Mouse (Mus musculus): ENCODE data around the gene BC025920.

The BC025920 gene

GRCm38 (mm10) chr10:81605974-81606751, at the start of gene BC025920:
Gene BC025920, plus strand, starts transcription at chr10:81606270.
- peak; percentile 92 for DNase-seq

GRCm38 (mm10) chr10:81556282-81556681, 49.8 kb upstream of the BC025920 start:
- no peak for DNase-seq

GRCm38 (mm10) chr10:81557491-81557890, 48.6 kb upstream of the BC025920 start:
- DNase-seq, result no peak

GRCm38 (mm10) chr10:81559163-81559626, 46.9 kb upstream of the BC025920 start, which contains the start of gene Aes:
Gene Aes, plus strand, starts transcription at chr10:81559488.
- DNase-seq, result peak; percentile 88

- DNase-seq, result peak; percentile 75
These were observed 46.2 kb upstream of the BC025920 start for GRCm38 (mm10) chr10:81559627-81560539.

GRCm38 (mm10) chr10:81560719-81561459, 45.2 kb upstream of the BC025920 start:
- DNase-seq, result peak; percentile 63

- DNase-seq, result no peak
These were observed 43.7 kb upstream of the BC025920 start for GRCm38 (mm10) chr10:81562411-81562810.

GRCm38 (mm10) chr10:81563481-81563880, 42.6 kb upstream of the BC025920 start:
- DNase-seq, result no peak

GRCm38 (mm10) chr10:81564216-81564615, 41.9 kb upstream of the BC025920 start:
- DNase-seq, result peak; percentile 72

- peak; percentile 72 for DNase-seq
These were observed 41.3 kb upstream of the BC025920 start for GRCm38 (mm10) chr10:81564734-81565133.

GRCm38 (mm10) chr10:81565257-81566228, 40.5 kb upstream of the BC025920 start:
- no peak for DNase-seq

GRCm38 (mm10) chr10:81568381-81569191, 37.5 kb upstream of the BC025920 start:
- DNase-seq, result peak; percentile 66

GRCm38 (mm10) chr10:81569507-81570237, 36.4 kb upstream of the BC025920 start:
- DNase-seq, result no peak

GRCm38 (mm10) chr10:81570238-81570800, 35.8 kb upstream of the BC025920 start:
- no peak for DNase-seq

- DNase-seq, result peak; percentile 96
These were observed 35.1 kb upstream of the BC025920 start for GRCm38 (mm10) chr10:81570831-81571500.

- DNase-seq, result peak; percentile 98
These were observed 34.6 kb upstream of the BC025920 start for GRCm38 (mm10) chr10:81571501-81571876.

GRCm38 (mm10) chr10:81572133-81572671, 33.9 kb upstream of the BC025920 start:
- peak; percentile 55 for DNase-seq

- DNase-seq, result no peak
These were observed 33.1 kb upstream of the BC025920 start for GRCm38 (mm10) chr10:81572975-81573374.
